Mouse (Mus musculus): Measurements from ENCODE around the gene Itgal. TPM values are rescaled to one million over a fixed set of nuclear protein-coding genes. Genes with fewer than 3 reads are reported as not detected.

The Itgal gene
- total and polyA plus RNA-seq, 3 experiments, result 0.92 to 9.7 TPM; not detected in 1

DNA sequence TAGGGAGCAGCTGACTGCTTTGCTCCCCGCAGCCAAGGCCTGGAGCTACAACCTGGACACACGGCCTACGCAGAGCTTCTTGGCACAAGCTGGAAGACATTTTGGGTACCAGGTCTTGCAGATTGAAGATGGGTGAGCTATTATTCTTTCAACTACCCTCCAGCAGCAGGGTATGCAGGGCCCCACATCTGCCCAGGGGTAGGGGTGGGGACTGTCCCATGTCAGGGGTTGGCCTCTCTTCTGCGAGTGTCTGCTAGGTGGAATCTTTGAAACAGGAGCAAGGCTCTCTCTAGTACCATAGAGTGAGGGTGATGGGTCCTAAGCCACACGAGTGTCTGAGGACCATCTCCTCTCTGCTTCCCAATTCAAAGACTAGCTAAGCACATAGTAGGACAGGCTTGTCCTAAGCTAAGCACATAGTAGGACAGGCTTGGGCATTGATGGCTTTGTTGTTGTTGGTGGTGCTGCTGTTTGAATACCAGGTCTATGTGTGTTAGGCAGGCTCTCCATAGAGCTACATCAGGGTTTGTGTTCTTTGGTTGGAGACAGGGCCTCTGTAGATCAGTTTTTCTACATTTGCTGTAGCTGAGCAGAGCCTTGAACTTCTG, 1.6 kb downstream of the Itgal start:
- Histone ChIP-seq H3K27ac (ENCODE audit: control insufficient read depth, low read depth, low read length) (no peak overlapping the region), H3K4me3 (ENCODE audit: control insufficient read depth in 1 of 2, insufficient read depth in 1 of 2, low read depth in 2 of 2, low read length in 2 of 2) (no peak overlapping the region), H3K27me3 (ENCODE audit: control insufficient read depth in 1 of 2, insufficient read depth in 2 of 2, low read length in 2 of 2) (no peaks in the 10 kb centered on the region), H3K4me1 (ENCODE audit: control insufficient read depth in 1 of 2, insufficient read depth in 2 of 2, low read length in 2 of 2) (peaks cover 0 to 8% of the 10 kb centered on the region in 2 experiments; a peak in 3 of 4 replicates), H3K9ac (ENCODE audit: control insufficient read depth, low read depth, low read length, poor library complexity, severe bottlenecking) (no peak overlapping the region), H3K9me3 (replicated peaks; ENCODE audit: insufficient read depth, low read length) (no peaks in the 10 kb centered on the region), H3K36me3 (ENCODE audit: control insufficient read depth in 1 of 2, insufficient read depth in 2 of 2, low read length in 2 of 2) (peaks cover 0 to 4% of the 10 kb centered on the region in 2 experiments; a peak in 1 of 4 replicates), H3K79me2 (ENCODE audit: control insufficient read depth, insufficient read depth, low read length, poor library complexity) (no peaks in the 10 kb centered on the region; the same call in 1 of the 2 replicates)
- no peak for TF ChIP-seq TAL1 (IDR thresholded peaks at IDR 0.05; ENCODE audit: low read length)
- TF ChIP-seq ZKSCAN1 (IDR thresholded peaks at IDR 0.05; ENCODE audit: low read depth, low read length), result peak; percentile 98
- no peak for TF ChIP-seq KAT2A (conservative IDR thresholded peaks at IDR 0.05; ENCODE audit: low read depth, low read length)
- no peak for DNase-seq (ENCODE audit: low read depth, low spot score)

DNA sequence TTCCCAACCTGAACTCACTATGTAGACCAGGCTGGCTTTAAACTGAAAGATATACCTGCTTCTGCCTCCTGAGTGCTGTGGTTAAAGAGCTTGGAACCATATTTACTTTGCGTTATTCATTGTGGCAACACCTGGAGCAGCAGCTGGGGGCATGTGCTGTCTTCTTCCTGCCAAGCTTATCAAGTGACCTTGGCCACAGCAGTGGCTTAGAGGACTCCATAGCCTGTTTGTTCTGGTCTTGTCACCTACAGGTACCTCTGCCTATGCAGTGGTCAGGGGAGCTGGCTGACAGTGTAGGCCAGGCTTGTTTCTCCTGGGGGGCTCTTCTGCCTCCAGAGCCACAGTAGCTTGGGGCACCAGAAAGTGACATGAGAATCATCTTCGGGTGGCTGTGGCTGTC, 12.4 kb downstream of the Itgal start:
- H3K4me1 ChIP-seq (ENCODE audit: control insufficient read depth in 1 of 2, insufficient read depth in 2 of 2, low read length in 2 of 2), result no peaks in the 10 kb centered on the region
- no peaks in the 10 kb centered on the region for H3K79me2 ChIP-seq (ENCODE audit: control insufficient read depth, insufficient read depth, low read length, poor library complexity)
- H3K36me3 ChIP-seq (ENCODE audit: control insufficient read depth in 1 of 2, insufficient read depth in 2 of 2, low read length in 2 of 2), result no peaks in the 10 kb centered on the region
- no peak for DNase-seq (ENCODE audit: low read depth, low spot score)
- no peaks in the 10 kb centered on the region for H3K9me3 ChIP-seq (replicated peaks; ENCODE audit: insufficient read depth, low read length)
- no peak for TF ChIP-seq ZKSCAN1 (IDR thresholded peaks at IDR 0.05; ENCODE audit: low read depth, low read length)
- no peak for TF ChIP-seq MAFK (IDR thresholded peaks at IDR 0.05; ENCODE audit: borderline replicate concordance, low read depth, low read length)
- TF ChIP-seq CHD1 (IDR thresholded peaks at IDR 0.05; ENCODE audit: low read depth, low read length), result no peak
- TF ChIP-seq GATA1 (IDR thresholded peaks at IDR 0.05; ENCODE audit: low read depth, low read length), result no peak
- TF ChIP-seq ZMIZ1 (IDR thresholded peaks at IDR 0.05; ENCODE audit: low read depth, low read length), result no peak
- TF ChIP-seq KAT2A (conservative IDR thresholded peaks at IDR 0.05; ENCODE audit: low read depth, low read length), result no peak
- TF ChIP-seq TBP (IDR thresholded peaks at IDR 0.05; ENCODE audit: low read depth, low read length), result no peak
- no peak for TF ChIP-seq GABPA (IDR thresholded peaks at IDR 0.05; ENCODE audit: low read depth, low read length)
- no peak for TF ChIP-seq POLR2A (IDR thresholded peaks at IDR 0.05; ENCODE audit: control insufficient read depth in 1 of 2, insufficient read depth in 1 of 2, low read depth in 1 of 2, low read length in 2 of 2, poor library complexity in 1 of 2)
- TF ChIP-seq JUND (IDR thresholded peaks at IDR 0.05; ENCODE audit: low read depth, low read length), result no peak
- TF ChIP-seq MXI1 (IDR thresholded peaks at IDR 0.05; ENCODE audit: low read depth, low read length), result no peak
- no peak for TF ChIP-seq E2F4 (IDR thresholded peaks at IDR 0.05; ENCODE audit: borderline replicate concordance, low read depth, low read length)
- no peak for TF ChIP-seq RCOR1 (IDR thresholded peaks at IDR 0.05; ENCODE audit: low read depth, low read length)
- H3K4me3 ChIP-seq (ENCODE audit: control insufficient read depth in 1 of 2, insufficient read depth in 1 of 2, low read depth in 2 of 2, low read length in 2 of 2), result no peak overlapping the region
- H3K27ac ChIP-seq (ENCODE audit: control insufficient read depth, low read depth, low read length), result no peak overlapping the region
- H3K9ac ChIP-seq (ENCODE audit: control insufficient read depth, low read depth, low read length, poor library complexity, severe bottlenecking), result no peak overlapping the region
- no peaks in the 10 kb centered on the region for H3K27me3 ChIP-seq (ENCODE audit: control insufficient read depth in 1 of 2, insufficient read depth in 2 of 2, low read length in 2 of 2)

DNA sequence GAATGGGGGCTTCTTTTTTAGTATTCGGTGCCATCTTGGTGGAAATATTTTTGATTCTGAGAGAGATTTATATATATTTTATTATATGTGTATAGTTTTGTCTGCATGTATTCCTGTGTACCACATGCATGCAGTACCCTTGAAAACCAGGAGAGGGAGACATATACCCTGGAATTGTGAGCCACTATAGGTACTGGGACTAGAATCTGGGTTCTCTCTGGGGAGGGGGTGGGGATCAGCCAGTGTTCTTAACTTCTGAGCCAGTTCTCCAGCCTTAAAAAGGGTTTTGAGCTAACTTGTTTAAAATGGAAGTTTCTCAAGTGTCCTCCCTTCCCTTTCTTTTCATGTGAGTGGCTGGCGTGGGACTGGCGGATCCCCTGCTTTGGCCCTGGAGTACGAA, 12.8 kb downstream of the Itgal start:
- H3K27me3 ChIP-seq (ENCODE audit: control insufficient read depth in 1 of 2, insufficient read depth in 2 of 2, low read length in 2 of 2), result no peaks in the 10 kb centered on the region
- H3K36me3 ChIP-seq (ENCODE audit: control insufficient read depth in 1 of 2, insufficient read depth in 2 of 2, low read length in 2 of 2), result no peaks in the 10 kb centered on the region
- no peak overlapping the region for H3K9ac ChIP-seq (ENCODE audit: control insufficient read depth, low read depth, low read length, poor library complexity, severe bottlenecking)
- no peaks in the 10 kb centered on the region for H3K4me1 ChIP-seq (ENCODE audit: control insufficient read depth in 1 of 2, insufficient read depth in 2 of 2, low read length in 2 of 2)
- H3K79me2 ChIP-seq (ENCODE audit: control insufficient read depth, insufficient read depth, low read length, poor library complexity), result no peaks in the 10 kb centered on the region
- H3K9me3 ChIP-seq (replicated peaks; ENCODE audit: insufficient read depth, low read length), result no peaks in the 10 kb centered on the region
- peak; percentile 70 for DNase-seq (ENCODE audit: low read depth, low spot score)
- TF ChIP-seq GABPA (IDR thresholded peaks at IDR 0.05; ENCODE audit: low read depth, low read length) (no peak), POLR2AphosphoS5 (IDR thresholded peaks at IDR 0.05; ENCODE audit: borderline replicate concordance, low read depth, low read length) (no peak), SIN3A (IDR thresholded peaks at IDR 0.05; ENCODE audit: low read length) (0 out of 2 replicates have a peak, but pooled peaks have one; percentile 35), RAD21 (IDR thresholded peaks at IDR 0.05; ENCODE audit: low read depth, low read length) (peak; percentile 94), ZC3H11A (IDR thresholded peaks at IDR 0.05; ENCODE audit: low read depth, low read length) (peak; percentile 71), KAT2A (conservative IDR thresholded peaks at IDR 0.05; ENCODE audit: low read depth, low read length) (no peak), SMC3 (IDR thresholded peaks at IDR 0.05; ENCODE audit: low read depth, low read length) (peak; percentile 81), MYC (IDR thresholded peaks at IDR 0.05; ENCODE audit: low read depth, low read length) (peak; percentile 63; the same call in 1 of the 2 replicates), CTCF (IDR thresholded peaks at IDR 0.05 in 2 of 3, conservative IDR thresholded peaks at IDR 0.05 in 1 of 3; ENCODE audit: control insufficient read depth in 1 of 3, insufficient read depth in 1 of 3, low read depth in 2 of 3, low read length in 3 of 3, poor library complexity in 1 of 3, severe bottlenecking in 1 of 3) (peak; percentile 43 to 84 (median 78))
- no peak overlapping the region for H3K27ac ChIP-seq (ENCODE audit: control insufficient read depth, low read depth, low read length)
- H3K4me3 ChIP-seq (ENCODE audit: control insufficient read depth in 1 of 2, insufficient read depth in 1 of 2, low read depth in 2 of 2, low read length in 2 of 2), result no peak overlapping the region

All from MEL (cell line).